ENCODE assay signal across 18 mouse cellular contexts in the genomic region with DNA sequence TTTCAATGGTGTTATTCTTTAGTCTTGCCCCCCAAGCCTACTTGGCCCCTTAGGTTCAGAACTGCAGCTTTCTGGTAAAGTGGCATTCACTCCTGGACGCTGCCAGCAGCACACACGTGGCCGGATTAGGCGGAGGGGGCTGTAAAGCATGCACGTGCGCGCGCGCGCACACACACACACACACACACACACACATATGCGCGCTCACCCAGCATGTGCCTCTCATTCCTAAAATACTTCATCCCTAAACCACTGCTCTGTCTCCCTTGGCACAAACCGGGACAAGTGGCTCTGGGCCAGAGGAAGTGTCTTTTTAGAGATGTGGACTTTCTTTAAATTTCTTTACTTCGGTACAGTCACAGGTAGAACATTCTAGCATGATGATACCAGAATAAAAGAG.
DNase-seq lines count a peak whose midpoint lies in the region; ATAC-seq and TF ChIP-seq lines count a peak whose summit lies in the region.
"Had no signal": no experiment of that assay in that cellular context is flagged by ENCODE, and none has a peak within 500 bp of the region (broad histone marks: within the 10 kb centered on the region; RNA-seq: fewer than 3 reads in every experiment).

No protein-coding gene starts in this region.

- 67% methylated on average over 14 of the region's 14 CpGs for WGBS in forebrain, postnatal 0 days
- 73% methylated on average over 14 of the region's 14 CpGs for WGBS in forebrain, embryonic 16.5 days
- WGBS in heart, embryonic 16.5 days: 44% methylated on average over 14 of the region's 14 CpGs
- WGBS in heart, embryonic 12.5 days: 81% methylated on average over 14 of the region's 14 CpGs
- 38% methylated on average over 14 of the region's 14 CpGs for WGBS in limb, embryonic 15.5 days

- no peaks in the 10 kb centered on the region for H3K27me3 ChIP-seq in forebrain, postnatal 0 days (ENCODE audit: insufficient read depth, low read length)
- no peaks in the 10 kb centered on the region for H3K27me3 ChIP-seq in forebrain, embryonic 16.5 days (replicated peaks; ENCODE audit: control insufficient read depth, insufficient read depth, low read length)
- no peaks in the 10 kb centered on the region for H3K27me3 ChIP-seq in heart, embryonic 16.5 days (ENCODE audit: control insufficient read depth, insufficient read depth, low read length)
- no peaks in the 10 kb centered on the region for H3K27me3 ChIP-seq in heart, embryonic 12.5 days (replicated peaks)
- no peaks in the 10 kb centered on the region for H3K27me3 ChIP-seq in limb, embryonic 15.5 days
- H3K27me3 ChIP-seq: CH12.LX; midbrain, embryonic 13.5 days had no signal

- intact Hi-C loops in left cerebral cortex, postnatal 4 days (cut with DNase I): no loop called here
- intact Hi-C loops in left cerebral cortex, postnatal 36 days (cut with DNase I): no loop called here

- no peaks in the 10 kb centered on the region for H3K36me3 ChIP-seq in forebrain, postnatal 0 days (ENCODE audit: insufficient read depth)
- H3K36me3 ChIP-seq in forebrain, embryonic 16.5 days (ENCODE audit: control insufficient read depth, insufficient read depth): no peaks in the 10 kb centered on the region
- no peaks in the 10 kb centered on the region for H3K36me3 ChIP-seq in heart, embryonic 16.5 days (ENCODE audit: control insufficient read depth, insufficient read depth)
- 0 out of 2 replicates have a peak, but pooled peaks cover 5% of the 10 kb centered on the region for H3K36me3 ChIP-seq in heart, embryonic 12.5 days
- 0 out of 2 replicates have a peak, but pooled peaks cover 4% of the 10 kb centered on the region for H3K36me3 ChIP-seq in limb, embryonic 15.5 days
- H3K36me3 ChIP-seq: midbrain, embryonic 13.5 days had no signal

- H3K4me1 ChIP-seq in forebrain, postnatal 0 days (ENCODE audit: insufficient read depth): no peaks in the 10 kb centered on the region
- 0 out of 2 replicates have a peak, but pooled peaks cover 2% of the 10 kb centered on the region for H3K4me1 ChIP-seq in forebrain, embryonic 16.5 days (replicated peaks; ENCODE audit: control insufficient read depth, insufficient read depth, low read length)
- peaks cover 19% of the 10 kb centered on the region for H3K4me1 ChIP-seq in heart, embryonic 16.5 days (ENCODE audit: control insufficient read depth, insufficient read depth, low read length)
- peaks cover 26% of the 10 kb centered on the region for H3K4me1 ChIP-seq in heart, embryonic 12.5 days (replicated peaks)
- peaks cover 35% of the 10 kb centered on the region for H3K4me1 ChIP-seq in limb, embryonic 15.5 days

- no peak for ATAC-seq in forebrain, postnatal 0 days
- no peak for ATAC-seq in forebrain, embryonic 16.5 days
- peak; percentile 77 for ATAC-seq in heart, embryonic 16.5 days (replicated peaks; ENCODE audit: extremely low read depth, insufficient read depth, low FRiP score)
- ATAC-seq in heart, embryonic 12.5 days (ENCODE audit: insufficient number of reproducible peaks, low FRiP score): no peak
- no peak for ATAC-seq in limb, embryonic 15.5 days (ENCODE audit: insufficient number of reproducible peaks, low FRiP score, low TSS enrichment, low read depth)
- ATAC-seq: activated CD4-positive, CD25-positive, alpha-beta regulatory T cell, adult 4 months; inflammation-experienced regulatory T-cells, adult 6 months; midbrain, embryonic 13.5 days had no signal

- no peak overlapping the region for H3K4me2 ChIP-seq in forebrain, postnatal 0 days (ENCODE audit: low read depth)
- no peak overlapping the region for H3K4me2 ChIP-seq in forebrain, embryonic 16.5 days (ENCODE audit: low read length)
- peak overlapping the region; percentile 26 for H3K4me2 ChIP-seq in heart, embryonic 16.5 days (ENCODE audit: low read depth, low read length)
- no peak overlapping the region for H3K4me2 ChIP-seq in heart, embryonic 12.5 days
- H3K4me2 ChIP-seq in limb, embryonic 15.5 days: peak overlapping the region; percentile 14; the same call in 1 of the 2 replicates
- H3K4me2 ChIP-seq: midbrain, embryonic 13.5 days had no signal

- DNase-seq in forebrain, postnatal 0 days: peak; percentile 19
- DNase-seq in left cerebral cortex, postnatal 4 days: peak; percentile 35
- no peak for DNase-seq in left cerebral cortex, postnatal 36 days (ENCODE audit: low spot score in 2 of 2)
- DNase-seq in thymus, postnatal 36 days: no peak
- DNase-seq: adrenal gland, postnatal 25 days; cerebellum, adult 9-10 months; lung, adult 2 months; thymus, postnatal 25 days had no signal

- TF ChIP-seq CTCF in forebrain, postnatal 0 days (IDR thresholded peaks at IDR 0.05; ENCODE audit: low read depth): no peak

- no peak overlapping the region for H3K9ac ChIP-seq in forebrain, postnatal 0 days
- H3K9ac ChIP-seq in forebrain, embryonic 16.5 days (replicated peaks; ENCODE audit: low read depth, low read length): no peak overlapping the region
- no peak overlapping the region for H3K9ac ChIP-seq in heart, embryonic 16.5 days (ENCODE audit: low read length)
- H3K9ac ChIP-seq in heart, embryonic 12.5 days: no peak overlapping the region
- H3K9ac ChIP-seq in limb, embryonic 15.5 days: no peak overlapping the region
- H3K9ac ChIP-seq: midbrain, embryonic 13.5 days had no signal

- H3K4me3 ChIP-seq in forebrain, postnatal 0 days (ENCODE audit: low read depth, low read length): no peak overlapping the region
- H3K4me3 ChIP-seq in forebrain, embryonic 16.5 days (replicated peaks; ENCODE audit: low read length): no peak overlapping the region
- no peak overlapping the region for H3K4me3 ChIP-seq in heart, embryonic 16.5 days (ENCODE audit: low read length)
- H3K4me3 ChIP-seq in heart, embryonic 12.5 days: no peak overlapping the region
- no peak overlapping the region for H3K4me3 ChIP-seq in limb, embryonic 15.5 days
- H3K4me3 ChIP-seq: erythroblast, embryonic 14.5 days; hindbrain, embryonic 10.5 days; midbrain, embryonic 13.5 days had no signal

- H3K27ac ChIP-seq in forebrain, postnatal 0 days (ENCODE audit: low read depth, low read length): no peak overlapping the region
- H3K27ac ChIP-seq in forebrain, embryonic 16.5 days (ENCODE audit: low read length): no peak overlapping the region
- H3K27ac ChIP-seq in heart, embryonic 16.5 days (ENCODE audit: low read length): no peak overlapping the region; the same call in 1 of the 2 replicates
- no peak overlapping the region for H3K27ac ChIP-seq in heart, embryonic 12.5 days (ENCODE audit: poor library complexity, severe bottlenecking)
- H3K27ac ChIP-seq in limb, embryonic 15.5 days: peak overlapping the region; percentile 17; the same call in 1 of the 2 replicates
- H3K27ac ChIP-seq: hindbrain, embryonic 10.5 days; midbrain, embryonic 13.5 days had no signal

- H3K9me3 ChIP-seq in forebrain, postnatal 0 days (ENCODE audit: low read length): no peaks in the 10 kb centered on the region
- H3K9me3 ChIP-seq in forebrain, embryonic 16.5 days (ENCODE audit: control insufficient read depth, low read length): no peaks in the 10 kb centered on the region
- H3K9me3 ChIP-seq in heart, embryonic 16.5 days (replicated peaks; ENCODE audit: control insufficient read depth, low read length): no peaks in the 10 kb centered on the region
- H3K9me3 ChIP-seq in heart, embryonic 12.5 days (replicated peaks): no peaks in the 10 kb centered on the region
- H3K9me3 ChIP-seq in limb, embryonic 15.5 days: no peaks in the 10 kb centered on the region
- H3K9me3 ChIP-seq: hindbrain, embryonic 10.5 days; midbrain, embryonic 13.5 days had no signal

Comparison
In these comparisons a context has a peak if more than half of its experiments do, and no peak if none do; other contexts are left out.
1. DNase-seq: peak in forebrain, postnatal 0 days (single experiment) and left cerebral cortex, postnatal 4 days (single experiment); none in left cerebral cortex, postnatal 36 days (0 of 2) and thymus, postnatal 36 days (0 of 2).
2. H3K4me2 ChIP-seq: peak in heart, embryonic 16.5 days (single experiment) and limb, embryonic 15.5 days (single experiment); none in forebrain, postnatal 0 days (single experiment), forebrain, embryonic 16.5 days (single experiment) and heart, embryonic 12.5 days (single experiment).